Mouse (Mus musculus) embryo, embryonic 10 days (tissue): ENCODE results near the gene Fbxo42.

Experiments
- DNase-seq: peaks from one replicate; pipeline ENCODE4 v3.0.0-alpha.2; 2015; ENCODE audit warnings: low spot score

Fbxo42 gene

DNA sequence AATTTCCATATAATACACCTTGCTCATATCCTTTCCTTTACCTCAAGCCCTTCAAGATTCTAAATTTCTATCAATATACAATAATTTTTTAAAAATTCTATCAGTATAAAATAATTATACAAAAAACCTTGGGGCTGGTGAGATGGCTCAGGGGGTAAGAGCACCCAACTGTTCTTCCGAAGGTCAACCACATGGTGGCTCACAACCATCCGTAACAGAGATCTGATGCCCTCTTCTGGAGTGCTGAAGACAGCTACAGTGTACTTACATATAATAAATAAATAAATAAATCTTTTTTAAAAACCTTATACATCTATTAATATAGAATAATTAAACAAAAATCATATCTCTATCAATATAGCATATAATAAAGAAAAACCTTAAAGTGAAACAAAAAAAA lies 74.1 kb downstream of the Fbxo42 start:
- no peak for DNase-seq

DNA sequence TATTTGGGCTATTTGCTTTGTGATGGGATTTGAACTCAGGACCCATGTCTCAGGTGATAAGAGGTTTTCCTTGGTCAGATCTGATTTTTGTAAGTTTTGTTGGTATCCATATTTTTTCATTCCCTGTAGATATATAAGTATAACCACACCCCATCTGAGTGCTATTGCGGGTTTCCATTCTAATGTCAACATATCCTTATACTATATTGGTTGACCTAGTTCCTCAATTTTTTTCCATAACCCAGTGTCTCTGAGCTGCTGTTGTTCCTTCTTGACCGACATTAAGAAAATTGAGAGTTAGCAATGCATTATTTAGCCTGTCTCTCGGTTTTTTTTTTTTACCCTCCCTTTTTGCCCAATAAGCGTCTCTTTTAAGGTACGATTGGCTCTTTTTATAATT lies 75.0 kb downstream of the Fbxo42 start:
- DNase-seq: no peak

DNA sequence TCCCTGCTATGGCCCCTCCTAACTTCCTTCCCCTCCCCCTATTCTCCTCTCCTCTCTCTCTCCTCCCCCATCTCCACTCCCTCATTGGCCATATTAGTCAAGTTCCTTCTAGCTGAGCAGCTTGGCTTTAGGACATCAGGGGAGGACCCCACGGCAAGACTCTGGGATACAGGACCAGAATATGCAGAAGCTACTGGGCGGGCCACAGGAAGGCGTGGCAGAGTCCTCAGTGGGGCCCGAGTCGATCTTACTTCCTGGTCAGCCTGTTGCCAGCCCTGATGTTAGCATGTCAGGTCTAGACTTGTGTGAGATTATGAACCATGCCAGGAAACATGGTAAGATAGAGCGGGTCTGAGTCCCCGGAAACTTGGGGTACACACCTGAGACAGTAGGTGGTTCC lies 81.0 kb downstream of the Fbxo42 start:
- DNase-seq: no peak

DNA sequence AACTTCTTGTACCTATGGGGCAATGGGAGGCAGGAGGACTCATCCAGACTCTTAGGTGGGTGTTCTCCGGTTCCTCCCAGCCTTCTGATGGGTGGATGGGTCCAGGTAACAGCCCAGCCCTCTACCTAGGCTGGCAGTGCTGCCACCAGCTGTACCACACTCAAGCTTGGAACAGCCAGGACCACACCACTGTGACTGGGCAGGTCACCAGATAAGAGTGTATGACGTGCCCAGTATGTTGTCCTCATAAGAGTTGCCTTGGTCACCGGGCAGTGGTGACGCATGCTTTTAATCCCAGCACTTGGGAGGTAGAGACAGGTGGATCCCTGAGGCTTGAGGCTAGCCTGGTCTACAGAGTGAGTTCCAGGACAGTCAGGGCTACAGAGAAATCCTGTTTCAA lies 85.5 kb downstream of the Fbxo42 start:
- DNase-seq: no peak

DNA sequence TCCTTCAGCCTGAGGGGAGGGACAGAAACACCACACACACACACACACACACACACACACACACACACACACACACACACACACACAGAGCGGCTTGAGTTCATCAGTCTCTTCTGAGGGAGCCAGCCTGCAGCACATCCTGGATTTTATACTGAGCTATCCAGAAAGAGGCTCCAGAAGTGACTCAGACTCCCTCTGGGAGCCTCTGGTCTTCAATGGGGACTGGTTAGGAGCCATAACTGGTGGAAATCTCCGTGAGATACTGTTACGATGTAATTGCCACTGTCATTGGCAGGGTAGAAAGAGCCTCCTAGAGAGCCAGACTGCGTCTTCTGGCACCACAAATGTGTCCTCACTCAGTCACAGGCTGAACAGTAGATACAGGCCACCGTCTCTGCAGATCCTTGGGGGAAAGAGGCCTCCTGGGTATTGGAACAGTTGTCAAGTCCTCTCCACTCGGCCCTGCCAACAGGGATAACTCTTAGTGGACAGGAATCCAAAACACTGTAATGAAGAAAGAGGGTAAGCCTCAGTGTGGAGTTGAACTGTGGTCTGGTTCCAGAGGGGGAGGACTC lies 87.9 kb downstream of the Fbxo42 start:
- no peak for DNase-seq

DNA sequence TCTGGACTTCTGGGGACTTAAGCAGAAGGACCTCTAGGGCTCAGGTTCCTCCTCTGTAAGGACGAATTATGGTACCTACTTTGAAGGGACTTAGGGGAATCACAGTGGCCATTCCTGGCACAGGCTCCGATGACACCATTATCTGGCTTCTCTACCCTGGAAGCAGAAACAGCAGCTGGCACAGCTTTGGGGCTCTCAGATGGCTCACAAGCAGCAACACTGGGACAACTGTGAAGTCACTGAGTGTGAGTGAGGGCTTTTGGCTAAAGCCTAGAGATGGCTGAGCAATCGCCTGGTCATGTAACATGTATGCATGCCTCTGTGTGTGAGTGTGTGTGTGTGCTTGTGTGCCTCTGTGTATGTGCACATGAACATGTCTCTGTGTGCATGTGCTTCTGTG lies 89.1 kb downstream of the Fbxo42 start:
- DNase-seq: no peak

DNA sequence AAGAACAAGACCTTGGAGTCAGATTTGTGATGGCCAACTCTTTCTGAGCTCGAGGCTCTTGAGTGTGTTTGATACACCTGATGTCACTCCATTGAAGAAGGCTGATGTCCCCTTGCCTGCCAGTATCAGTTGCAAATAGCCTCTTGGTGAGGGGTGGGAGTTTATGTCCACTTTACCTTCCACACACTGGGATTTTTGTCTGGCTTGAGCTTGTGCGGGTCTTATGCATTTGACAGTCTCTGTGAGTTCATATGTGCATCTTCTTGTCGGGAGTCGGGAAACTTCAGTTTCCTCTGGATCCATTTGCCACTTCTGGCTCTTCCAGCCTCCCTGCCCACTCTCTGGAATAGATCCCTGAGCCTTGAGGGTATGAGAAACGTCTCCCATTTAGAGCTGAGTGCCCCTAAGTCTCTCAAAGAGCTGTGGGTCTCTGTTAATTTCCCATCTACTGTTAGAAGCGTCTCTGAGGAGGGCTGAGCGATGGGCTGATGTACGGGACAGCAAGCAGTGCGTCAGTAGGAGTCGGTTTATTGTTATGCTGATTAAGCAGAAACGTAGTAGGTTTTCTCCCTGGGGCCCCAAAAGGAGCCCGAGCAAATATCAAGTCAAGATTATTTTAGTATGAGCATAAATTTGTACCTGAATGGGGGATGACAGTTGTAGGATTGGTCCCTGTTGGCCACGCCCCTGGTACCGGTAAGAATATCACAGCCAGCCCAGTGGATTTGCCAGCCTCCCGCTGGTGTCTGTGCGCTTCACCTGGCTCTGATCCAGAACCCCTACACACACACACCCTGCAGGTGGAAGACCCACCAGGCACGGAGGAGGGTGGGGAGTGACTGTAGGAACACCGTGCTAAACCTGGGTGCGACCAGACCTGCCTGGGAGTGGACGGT lies 91.0 kb downstream of the Fbxo42 start:
- DNase-seq: no peak

DNA sequence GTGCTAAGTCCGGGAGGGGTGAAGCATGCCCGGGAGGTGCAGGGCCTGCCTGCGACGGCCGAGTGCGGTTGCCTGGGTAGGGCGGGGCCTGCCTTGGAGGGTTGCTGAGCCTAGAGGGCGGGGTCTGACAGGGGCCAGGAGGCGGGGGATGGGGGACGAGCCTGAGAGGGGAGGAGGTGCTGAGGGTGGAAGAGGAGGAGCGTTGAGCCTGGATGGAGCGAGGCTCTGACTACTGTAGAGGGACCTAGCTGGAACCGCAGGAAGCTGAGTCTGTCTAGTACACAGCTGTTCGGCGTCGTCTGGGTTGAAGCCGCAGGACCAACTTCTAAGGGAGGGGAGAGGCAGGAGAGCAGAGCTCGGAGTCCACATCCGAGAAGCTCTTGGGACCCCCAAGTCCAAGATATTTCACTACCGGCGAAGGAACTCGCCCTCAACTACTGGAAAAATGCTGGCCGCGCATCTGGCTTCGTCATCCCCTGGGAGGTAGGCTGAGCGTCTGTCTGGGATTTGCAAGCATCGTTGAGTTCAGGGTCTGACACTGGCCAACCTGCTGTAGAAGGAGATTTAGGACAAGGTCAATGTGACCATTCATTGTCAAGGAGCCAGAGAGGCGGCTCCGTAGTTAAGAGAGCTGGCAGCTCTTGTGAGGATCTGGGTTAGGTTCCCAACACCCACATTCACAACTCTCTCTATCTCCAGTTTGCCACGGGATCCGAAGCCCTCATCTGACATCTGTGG lies 91.8 kb downstream of the Fbxo42 start, which contains the start of gene Arhgef19:
Gene Arhgef19, plus strand, starts transcription at position 112 of the 738 bp plus-strand sequence.
- DNase-seq: peak; percentile 90

DNA sequence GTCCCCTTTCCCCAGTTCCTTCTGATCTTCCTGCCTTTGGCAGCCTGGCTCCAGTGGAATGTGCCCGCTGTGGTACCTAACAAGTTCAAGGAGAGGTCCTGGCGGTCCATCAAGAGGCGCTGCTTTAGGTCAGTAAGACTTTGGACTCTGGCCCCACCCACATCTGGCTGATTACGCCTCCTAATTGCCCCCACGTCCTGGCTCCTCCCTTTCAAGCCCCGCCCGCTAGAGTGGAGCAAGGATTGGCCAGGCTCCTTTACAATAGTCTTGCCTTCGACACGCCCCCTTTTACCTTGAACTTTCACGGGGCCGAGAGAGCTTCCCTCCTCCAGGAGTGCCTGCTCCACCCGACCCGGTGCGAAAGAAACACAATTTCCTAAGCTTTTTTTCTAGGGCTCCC lies 92.9 kb downstream of the Fbxo42 start:
- DNase-seq: peak; percentile 67

DNA sequence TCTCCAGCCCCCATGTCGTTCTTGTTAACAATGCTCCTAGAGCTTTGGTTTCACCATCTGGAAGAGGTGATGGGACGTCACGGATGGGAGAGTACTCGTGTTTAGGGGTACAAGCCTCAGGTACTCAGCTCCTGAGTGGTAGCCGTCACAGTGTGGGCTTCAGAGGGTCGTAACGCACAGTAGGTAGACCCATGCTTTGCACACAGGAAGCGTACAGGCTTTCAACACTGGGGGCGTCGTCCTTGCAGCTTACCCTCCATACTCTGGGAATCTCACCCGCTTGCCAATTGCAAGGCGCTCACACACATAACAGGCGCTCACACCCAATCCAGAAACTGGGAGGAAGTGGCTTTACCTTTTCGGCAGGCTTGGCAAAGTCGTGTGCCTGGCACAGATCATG lies 94.1 kb downstream of the Fbxo42 start:
- DNase-seq: no peak

DNA sequence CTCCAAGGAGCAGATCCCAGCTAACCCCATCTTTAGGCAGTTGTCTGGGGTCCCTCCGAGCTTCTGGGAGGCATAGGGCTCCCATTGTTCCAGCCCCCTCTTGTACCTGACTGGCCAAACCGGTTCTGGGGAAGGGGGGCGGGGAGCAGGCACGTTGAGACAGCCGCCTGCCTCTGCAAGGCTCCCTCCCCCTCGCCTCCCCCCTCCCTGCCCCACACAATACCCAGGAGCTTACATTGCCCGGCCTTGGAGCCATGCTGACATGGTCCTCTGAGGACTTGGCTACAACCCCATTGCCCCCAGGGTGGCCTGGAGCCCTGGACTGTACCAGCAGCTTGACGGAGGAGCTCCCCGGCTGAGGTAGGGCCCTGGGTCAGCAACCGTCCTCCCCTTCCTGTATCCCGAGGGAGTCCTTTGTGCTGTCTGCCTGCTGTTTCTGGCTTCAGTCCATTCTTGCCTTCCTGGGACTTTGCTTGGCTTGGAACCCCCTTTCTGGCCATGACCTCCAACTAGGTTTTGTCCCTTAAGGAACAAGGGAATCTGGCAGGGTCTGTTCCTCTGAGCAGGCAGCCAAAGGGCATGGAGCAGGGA lies 95.0 kb downstream of the Fbxo42 start:
- DNase-seq: no peak

DNA sequence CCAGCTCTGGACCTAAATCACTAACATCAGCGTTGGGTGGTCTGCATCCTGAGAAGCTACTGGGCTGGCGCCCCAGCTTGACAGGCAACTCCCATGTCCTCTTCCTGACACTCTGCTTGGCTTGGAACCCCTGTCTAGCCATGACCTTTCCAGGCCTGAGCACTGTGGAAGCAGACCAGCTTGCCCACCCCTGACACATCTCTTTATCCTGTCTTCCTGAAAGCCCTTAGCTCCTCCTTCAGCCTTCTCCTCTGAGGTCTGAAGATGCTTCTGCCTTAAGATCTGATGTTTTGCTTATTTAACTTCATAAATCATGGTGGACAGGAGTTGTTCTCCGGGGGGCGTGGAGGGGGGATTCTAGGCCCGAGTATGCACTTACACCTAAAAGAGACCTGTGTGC lies 95.9 kb downstream of the Fbxo42 start:
- no peak for DNase-seq

DNA sequence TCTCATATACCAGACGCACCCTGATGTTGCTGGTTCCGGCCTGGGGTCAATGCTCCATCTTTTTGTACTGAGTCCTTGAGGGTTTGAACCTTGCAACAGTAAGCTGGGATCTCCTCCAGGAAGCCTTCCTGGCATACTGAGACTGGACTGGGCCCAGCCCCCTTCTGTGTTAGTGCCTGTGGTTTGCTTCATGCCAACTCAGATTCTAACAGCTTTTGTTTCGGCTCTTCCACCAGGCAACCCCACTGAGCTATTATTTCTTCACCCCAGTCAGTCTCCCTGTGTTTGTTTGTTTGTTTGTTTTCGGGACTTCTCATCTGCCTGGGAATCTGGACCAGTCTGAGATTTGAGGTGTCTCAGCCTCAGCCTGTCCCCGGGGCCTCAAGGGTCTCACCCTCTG lies 96.7 kb downstream of the Fbxo42 start:
- no peak for DNase-seq

DNA sequence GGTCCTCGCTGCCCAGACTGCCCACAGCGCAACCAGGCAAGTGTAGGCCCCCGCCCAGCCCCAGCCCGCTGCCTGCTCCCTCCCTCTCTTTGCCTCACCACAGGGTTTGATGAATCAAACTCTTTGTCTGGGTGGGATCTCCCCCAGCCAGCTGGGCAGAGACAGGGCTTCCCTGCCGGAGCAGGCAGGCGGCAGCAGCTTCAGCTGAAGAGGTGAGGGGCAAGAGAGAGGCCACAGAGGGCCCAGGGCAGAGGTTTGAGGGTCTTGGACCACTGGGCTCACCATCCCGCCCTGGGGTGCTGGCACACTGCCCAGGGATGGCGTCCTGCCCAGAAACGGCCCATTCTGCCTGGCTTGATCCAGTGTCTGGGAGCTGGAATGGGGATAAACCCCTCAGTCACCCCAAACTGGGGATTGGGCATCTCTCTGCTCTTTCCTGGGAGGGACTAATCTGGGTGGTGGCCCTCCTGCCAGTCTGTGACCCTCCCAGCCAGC lies 97.3 kb downstream of the Fbxo42 start:
- no peak for DNase-seq

DNA sequence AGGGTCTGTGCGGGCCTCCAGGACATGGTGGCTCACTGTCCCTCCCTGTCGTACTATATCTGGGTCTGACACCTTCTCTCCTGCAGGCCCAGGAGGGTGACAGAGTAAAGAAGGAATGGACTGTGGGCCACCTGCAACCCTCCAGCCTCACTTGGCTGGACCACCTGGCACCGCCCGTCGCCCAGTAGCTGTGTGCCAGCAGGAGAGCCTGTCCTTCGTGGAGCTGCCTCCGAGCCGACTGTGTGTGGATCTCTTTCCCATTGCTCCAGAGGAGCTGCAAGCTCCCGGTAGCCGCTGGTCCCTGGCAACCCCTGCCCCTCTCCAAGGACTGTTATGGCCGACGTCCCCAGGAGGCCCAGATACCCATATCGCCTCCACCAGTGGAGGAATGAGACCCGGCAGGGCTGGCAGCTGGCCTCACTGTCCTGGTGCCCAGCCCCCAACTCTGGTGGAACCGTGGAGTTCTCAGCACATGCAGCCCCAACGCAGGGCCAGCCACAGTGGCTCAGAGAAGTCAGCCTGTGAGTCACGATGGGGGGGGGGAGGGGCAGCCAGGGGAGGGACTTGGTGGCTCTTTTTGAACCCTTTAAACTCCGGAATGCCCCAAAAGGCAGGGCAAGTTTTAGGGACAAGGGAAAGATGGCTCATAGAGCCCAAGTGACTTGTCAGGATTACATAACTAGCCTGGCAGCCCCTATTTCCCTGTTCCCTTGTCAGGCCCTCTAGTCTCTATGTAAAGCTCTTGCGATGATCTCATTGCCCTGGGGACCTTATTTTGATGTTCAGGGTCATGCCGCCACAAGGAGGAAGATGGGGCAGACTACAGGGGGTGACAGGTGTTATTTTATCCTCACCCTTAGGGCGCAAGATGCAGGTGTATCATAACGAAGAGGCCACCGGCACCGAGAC lies 98.6 kb downstream of the Fbxo42 start:
- DNase-seq: no peak

DNA sequence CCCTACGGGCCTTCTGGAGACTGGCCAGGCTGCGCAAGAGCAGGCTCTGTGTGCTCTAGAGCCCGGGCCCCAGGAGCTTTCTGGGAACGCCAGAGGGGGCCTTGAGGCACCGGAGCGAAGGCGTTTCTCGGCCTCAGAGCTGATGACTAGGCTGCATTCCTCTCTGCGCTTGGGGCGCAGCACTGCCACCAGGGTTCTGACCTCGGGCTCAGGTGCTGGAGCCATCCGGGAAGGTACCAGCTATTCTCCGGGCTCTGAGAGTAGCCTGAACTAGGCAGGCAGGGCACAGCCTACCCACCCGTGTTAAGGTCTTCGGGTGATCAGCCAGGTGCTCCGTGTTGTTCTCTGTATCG lies 99.3 kb downstream of the Fbxo42 start:
- DNase-seq: no peak

DNA sequence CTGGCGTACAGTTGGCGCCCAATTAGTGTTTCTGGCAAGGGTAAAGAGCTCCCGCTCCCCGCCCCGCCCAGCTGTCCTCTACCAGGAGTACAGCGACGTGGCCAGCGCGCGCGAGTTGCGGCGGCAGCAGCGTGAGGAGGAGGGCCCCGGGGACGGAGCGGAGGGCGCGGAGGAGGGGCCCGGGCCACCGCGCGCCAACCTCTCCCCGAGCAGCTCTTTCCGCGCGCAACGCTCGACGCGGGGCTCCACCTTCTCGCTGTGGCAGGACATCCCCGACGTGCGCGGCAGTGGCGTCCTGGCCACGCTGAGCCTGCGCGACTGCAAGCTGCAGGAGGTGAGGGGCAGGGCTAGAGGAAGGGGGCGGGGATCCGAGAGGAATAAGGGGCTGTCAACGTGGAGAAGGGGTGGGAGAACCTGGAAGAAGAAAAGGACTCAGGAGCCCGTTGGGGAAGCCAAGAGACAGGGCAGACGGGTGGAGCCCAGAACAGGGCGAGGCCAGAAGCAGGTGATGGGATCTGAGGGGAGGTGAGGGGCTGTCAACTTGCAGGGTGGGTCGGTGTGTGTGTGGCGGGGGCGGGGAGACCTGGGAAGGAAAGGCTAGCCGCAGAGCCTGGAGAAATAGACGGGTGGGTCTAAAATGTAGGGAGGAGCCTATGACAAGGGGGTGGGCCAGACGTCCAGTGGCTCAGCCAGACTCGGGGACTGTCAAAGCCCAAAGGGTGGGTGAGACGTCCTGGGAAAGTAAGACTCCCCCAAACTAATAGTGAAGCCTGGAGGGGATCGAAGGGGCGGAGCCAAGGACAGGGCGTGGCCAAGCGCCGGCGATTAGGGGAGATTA lies 100.3 kb downstream of the Fbxo42 start:
- DNase-seq: peak; percentile 37

DNA sequence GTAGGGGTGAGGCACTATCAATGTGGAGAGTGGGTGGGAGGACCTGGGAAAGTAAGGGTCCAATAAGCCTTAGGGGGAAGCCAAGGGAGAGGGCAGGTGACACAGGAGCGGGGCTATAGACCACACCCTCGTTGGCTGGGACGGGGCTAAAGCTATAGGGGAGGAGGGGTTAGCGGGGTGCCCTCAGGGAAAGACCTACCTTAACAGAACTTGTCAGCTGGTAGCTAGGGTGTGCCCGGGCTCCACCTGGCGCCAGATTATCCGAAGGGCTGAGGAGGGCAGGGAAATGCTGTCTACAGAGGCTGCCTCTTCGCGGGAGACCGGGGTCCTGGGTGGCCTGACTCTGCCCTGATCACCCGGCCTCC lies 100.9 kb downstream of the Fbxo42 start:
- DNase-seq: no peak

DNA sequence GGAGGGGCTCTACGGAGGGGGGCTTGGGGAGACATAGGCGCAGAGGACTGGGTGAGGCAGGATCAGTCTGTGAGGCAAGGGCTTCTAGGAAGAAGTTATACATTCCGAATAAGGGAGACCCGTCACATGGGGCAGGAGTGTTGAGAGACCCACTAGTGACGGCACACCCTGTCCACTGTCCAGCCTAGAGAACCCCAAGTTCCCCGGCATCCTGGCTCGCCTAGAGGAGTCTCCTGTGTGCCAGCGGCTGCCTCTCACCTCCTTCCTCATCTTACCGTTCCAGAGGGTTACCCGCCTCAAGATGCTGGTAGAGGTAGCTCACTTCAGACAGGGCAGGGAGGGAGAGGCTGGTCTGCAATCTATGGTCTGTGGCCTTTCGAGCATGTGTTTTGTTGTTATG lies 101.7 kb downstream of the Fbxo42 start:
- no peak for DNase-seq

DNA sequence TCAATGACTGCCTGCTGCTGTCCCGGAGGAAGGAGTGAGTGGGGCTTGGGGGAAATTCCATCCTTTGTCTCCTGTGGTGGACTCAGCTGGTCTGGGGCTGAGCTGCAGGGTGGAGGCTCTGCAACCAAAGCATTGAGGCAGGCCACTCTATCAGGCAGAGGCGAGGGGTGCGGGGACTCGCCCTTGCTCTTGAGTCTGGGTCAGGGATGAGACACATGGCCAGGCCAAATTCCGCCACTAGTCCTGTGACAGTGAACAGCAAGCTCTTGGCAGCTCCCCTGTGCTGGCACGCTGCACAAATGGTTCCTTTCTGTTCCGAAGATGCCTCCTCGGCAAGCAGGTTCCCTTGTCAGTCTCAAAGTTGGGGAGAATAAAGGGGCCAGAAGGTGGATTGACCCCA lies 103.4 kb downstream of the Fbxo42 start:
- no peak for DNase-seq

DNA sequence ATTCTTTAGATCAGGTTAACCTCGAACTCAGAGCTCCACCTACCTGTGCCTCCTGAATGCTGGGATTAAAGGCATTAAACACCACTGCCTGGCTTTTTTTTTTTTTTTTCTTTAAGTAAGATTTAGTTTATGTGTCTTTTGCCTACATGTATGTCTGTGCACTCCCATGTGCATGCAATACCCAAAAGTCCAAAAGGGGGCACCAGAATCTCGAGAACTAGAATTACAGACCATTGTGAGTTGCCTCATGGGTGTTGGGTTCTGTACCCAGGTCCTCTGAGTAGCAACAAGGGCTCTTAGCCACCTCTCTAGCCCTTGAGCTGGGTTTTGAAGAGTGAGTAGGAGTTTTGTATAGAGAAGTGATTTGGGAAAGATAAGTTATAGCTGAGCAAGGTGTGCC lies 104.9 kb downstream of the Fbxo42 start:
- no peak for DNase-seq
